Mouse (Mus musculus): ENCODE data around the gene Vhl.

Vhl gene

DNA sequence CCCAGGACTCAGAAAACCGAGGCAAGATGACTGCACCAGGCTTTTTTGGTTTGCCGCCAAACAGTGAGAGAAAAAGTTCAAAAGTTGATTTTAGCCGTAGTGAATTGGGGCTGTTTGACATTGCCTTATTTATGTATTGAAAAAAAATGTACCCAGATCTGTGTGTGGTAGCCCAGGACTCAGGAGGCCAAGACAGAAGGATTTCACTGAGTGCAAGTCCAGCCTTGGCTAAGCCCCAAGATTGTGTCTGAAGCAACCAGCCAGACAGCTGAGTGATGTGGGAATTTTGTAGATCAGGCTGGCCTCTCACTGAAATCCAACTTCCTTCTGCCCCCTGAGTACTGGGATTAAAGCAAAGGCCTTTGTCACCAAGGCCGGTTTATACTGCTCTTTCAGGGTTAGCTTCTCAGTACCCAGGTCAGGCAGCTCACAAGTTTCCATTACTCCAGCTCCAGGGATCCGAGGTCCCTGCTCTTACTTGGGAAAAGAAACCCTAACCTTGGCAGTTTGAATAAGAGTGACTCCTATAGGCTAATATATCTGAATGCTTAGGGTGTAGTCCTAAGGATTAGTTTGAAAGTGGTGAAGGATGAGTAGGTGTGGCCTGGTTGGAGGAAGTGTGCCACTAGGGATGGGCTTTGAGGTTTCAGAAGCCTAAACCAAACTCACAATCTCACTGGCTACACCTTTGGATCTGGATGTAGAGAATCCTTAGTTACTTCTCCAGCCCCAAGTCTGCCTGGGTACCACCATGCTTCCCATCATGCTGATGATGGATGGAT, 1.4 kb downstream of the Vhl start:
- no peak for DNase-seq (ENCODE audit: low spot score)

DNA sequence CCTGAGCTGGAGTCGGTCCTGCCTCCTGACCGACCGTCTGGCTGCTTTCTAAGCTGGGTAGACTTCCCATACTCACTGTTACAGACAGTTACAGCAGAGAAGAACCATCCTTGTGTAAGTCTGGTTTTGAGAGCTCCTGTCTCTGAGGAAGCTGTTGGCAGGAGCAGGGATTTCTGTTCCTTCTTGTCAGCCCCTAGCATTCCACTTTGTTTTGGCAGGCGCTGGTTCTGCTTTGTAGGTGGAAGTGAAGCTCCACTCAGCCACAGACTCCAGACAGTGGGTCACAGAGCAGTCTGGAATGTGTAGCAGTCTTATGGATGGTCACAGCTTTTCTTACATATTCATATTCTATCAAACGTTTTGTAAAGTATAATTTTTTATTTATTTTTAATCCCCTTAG, 6.6 kb downstream of the Vhl start:
- no peak for DNase-seq (ENCODE audit: low spot score)

- DNase-seq (ENCODE audit: low spot score) = no peak
Observed at GRCm38 (mm10) chr6:113632863-113633262, 9.1 kb downstream of the Vhl start.

- peak; percentile 93 for DNase-seq (ENCODE audit: low spot score)
Observed at GRCm38 (mm10) chr6:113638302-113639040, 14.7 kb downstream of the Vhl start, which contains the start of gene Irak2. TSS of gene Irak2 (plus strand) at chr6:113638467.

- no peak for DNase-seq (ENCODE audit: low spot score)
Observed at GRCm38 (mm10) chr6:113639201-113639600, 15.4 kb downstream of the Vhl start.

GRCm38 (mm10) chr6:113642605-113643004, 18.8 kb downstream of the Vhl start:
- DNase-seq (ENCODE audit: low spot score) = no peak

GRCm38 (mm10) chr6:113643021-113643420, 19.3 kb downstream of the Vhl start:
- no peak for DNase-seq (ENCODE audit: low spot score)

- no peak for DNase-seq (ENCODE audit: low spot score)
Observed at GRCm38 (mm10) chr6:113643967-113644366, 20.2 kb downstream of the Vhl start.

DNA sequence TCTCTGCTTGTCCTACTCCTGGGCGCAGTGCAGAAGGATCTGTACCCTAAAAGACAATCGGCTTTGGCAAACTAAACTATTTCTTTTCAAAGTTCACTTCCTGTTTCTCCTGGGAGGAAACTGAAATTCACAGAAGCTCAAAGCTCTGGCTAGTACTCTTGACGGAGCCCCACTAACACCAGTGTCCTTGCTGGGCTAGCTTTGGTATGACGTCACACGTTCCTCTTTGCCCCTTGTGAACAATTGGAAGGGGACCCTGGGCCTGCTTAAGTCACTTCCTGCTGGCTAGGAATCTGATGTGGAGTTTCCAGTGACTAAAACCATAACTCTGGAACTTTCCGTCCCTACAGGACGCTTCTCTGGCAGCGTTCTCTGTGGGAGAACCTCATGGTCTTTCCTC, 21.0 kb downstream of the Vhl start:
- DNase-seq (ENCODE audit: low spot score) = no peak

DNA sequence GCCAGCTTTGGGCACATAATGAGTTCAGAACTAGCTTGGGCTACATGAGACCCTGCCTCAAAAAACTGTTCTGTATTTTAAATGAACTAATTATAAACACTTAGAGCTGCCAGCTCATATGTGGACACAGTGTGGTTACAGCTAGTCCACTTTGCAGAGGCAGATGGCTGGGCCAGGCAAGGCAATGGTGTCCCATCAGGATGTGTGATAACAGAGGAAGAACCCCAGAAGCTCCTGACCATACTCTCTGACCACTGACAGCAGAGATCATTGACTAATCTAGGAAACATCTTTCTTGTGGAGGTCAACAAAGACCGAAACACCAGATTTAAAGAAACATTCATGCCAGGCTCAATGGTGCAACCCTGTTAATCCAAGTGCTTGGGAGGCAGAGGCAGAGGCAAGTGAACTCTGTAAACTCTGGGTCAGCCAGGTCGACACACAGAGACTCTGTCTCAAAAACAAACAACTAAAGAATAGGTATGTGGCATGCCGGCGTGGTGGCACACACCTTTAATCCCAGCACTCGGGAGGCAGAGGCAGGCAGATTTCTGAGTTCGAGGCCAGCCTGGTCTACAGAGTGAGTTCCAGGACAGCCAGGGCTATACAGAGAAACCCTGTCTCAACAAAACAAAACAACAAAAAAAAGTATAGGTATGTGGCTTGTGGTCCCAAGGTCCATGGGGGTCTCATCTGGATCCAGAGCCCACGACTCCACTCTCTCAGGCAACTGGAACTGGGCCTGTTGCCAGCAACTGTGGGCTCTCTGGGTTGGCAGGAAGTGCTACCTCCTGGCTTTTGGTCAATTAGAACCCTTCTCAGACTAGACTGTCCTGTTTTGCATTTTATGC, 25.8 kb downstream of the Vhl start:
- DNase-seq (ENCODE audit: low spot score) = no peak

DNA sequence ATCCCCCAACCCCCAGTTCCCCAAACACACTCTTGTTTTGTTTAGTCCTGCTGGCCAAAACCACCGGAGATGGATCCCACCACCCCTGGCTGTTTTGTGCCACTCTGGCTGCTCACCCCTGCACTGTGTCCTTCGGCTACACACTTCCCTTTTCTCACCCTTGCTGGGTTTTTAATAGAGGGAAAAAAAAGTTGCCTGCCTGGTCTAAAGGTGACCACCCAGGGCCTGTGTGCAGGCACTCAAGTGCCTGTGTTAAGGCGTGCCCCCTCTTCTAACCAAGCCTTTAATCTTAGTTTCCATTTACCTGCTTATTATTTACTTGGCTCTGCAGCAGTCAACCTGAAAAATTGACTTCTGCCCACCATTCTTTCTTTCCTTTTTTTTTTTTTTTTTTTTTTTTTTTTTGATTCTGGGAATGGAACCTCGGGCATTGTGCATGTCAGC, 26.5 kb downstream of the Vhl start:
- DNase-seq (ENCODE audit: low spot score) = no peak

DNA sequence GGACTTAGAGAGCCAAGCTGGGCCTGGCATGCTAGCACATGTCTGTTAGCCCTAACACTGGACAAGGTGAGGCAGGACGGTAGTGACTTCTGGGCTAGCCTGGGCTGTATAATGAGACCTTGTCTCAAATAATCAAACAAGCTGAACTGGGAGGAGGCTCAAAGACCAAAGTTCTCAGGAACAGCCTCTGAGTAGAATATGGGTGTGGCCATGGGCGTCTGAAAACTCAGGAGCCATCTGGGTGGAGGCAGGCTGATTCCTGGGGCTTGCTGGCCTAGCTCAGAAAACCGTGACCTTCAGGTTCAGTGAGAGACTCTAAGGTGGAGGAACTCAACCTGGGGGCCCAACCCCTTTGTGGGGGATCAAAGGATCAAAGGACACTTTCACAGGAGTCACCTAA, 27.9 kb downstream of the Vhl start:
- DNase-seq (ENCODE audit: low spot score) = no peak

GRCm38 (mm10) chr6:113653551-113653950, 29.8 kb downstream of the Vhl start:
- DNase-seq (ENCODE audit: low spot score) = no peak

- DNase-seq (ENCODE audit: low spot score) = no peak
Observed at GRCm38 (mm10) chr6:113654102-113654501, 30.3 kb downstream of the Vhl start.

- DNase-seq (ENCODE audit: low spot score) = peak; percentile 75
Observed at GRCm38 (mm10) chr6:113654753-113655397, 31.1 kb downstream of the Vhl start.

DNA sequence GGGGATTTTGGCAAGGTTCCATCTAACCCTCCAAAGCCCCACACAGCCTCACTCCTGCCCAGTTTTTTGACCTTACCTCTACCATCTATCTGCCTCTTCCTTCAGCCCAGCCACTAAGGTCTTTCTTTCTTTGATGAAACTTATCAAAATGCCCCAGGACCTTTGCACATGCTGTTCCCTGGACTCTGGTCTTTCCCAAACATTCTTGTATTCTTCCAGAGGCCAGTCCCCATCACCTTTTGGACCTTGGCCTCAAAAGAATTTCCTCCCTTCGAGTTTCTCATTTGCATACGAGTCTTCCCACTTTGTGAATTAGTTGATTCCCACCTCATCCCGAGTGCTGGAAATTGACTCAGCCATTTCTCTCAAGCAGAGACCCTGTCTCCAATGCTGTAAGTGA, 31.7 kb downstream of the Vhl start:
- DNase-seq (ENCODE audit: low spot score) = no peak

GRCm38 (mm10) chr6:113656847-113657246, 33.1 kb downstream of the Vhl start:
- DNase-seq (ENCODE audit: low spot score) = no peak

DNA sequence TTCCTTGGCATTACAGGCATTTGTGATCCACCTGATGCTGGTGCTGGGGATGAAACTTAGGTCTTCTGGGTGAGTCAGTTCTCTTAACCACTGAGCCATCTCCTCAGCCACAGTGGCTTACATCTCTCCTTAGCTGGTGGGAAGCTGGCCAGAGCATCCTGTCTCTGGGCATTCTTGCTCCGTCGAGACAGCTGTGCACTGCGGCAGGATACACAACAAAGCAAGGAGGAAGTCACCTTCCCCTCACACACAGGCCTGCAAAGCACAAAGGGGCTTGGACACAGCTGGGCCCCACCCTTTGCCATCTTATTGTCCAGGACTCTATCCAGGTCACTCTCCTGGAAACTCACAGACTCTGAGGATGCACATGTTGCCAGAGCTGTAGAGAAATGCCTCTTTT, 34.5 kb downstream of the Vhl start:
- DNase-seq (ENCODE audit: low spot score) = no peak

GRCm38 (mm10) chr6:113659648-113660491, 36.1 kb downstream of the Vhl start:
- DNase-seq (ENCODE audit: low spot score) = no peak

- DNase-seq (ENCODE audit: low spot score) = peak; percentile 35
Observed at GRCm38 (mm10) chr6:113660492-113661352, 37.0 kb downstream of the Vhl start.

Measured in T-cell, adult 2 months (primary cell).